Mouse (Mus musculus) testis, adult 2 months (tissue): ENCODE results near the gene Hcn2.

ENCODE experiments used
- CTCF ChIP-seq: fragments of 200-500 bp; IDR thresholded peaks from 2 replicates; pipeline ENCODE4 v1.5.1; 2012; ENCODE audit warnings: low read depth, mild to moderate bottlenecking, inconsistent platforms, low read length, moderate library complexity; ENCODE audit not compliant: control insufficient read depth, insufficient read depth, insufficient replicate concordance
- POLR2A ChIP-seq: fragments of 200-500 bp; IDR thresholded peaks from 2 replicates; pipeline ENCODE4 v1.6.1; 2012; ENCODE audit warnings: low read depth, mild to moderate bottlenecking, inconsistent platforms, low read length, moderate library complexity; ENCODE audit not compliant: control insufficient read depth

- TF ChIP-seq POLR2A (no peak), CTCF (no peak)
Observed at GRCm38 (mm10) chr10:79766001-79766507, 49.6 kb downstream of the Hcn2 start.
